Mouse (Mus musculus) kidney, postnatal 0 days (tissue): Measurements from ENCODE around the gene S100a2. TPM values are rescaled to one million over a fixed set of nuclear protein-coding genes. Genes with fewer than 3 reads are reported as not detected.

Experiments used
- ATAC-seq: fragments of 200-750 bp; cut with Nextera tagmentation; replicated peaks from 2 replicates; pipeline ENCODE4 v1.8.0; 2017; ENCODE audit warnings: low read depth, moderate number of reproducible peaks, moderate TSS enrichment, moderate library complexity; ENCODE audit not compliant: low FRiP score
- DNase-seq: peaks from one replicate; pipeline ENCODE4 v3.0.0-alpha.2; 2016; ENCODE audit warnings: low spot score
- H3K27ac ChIP-seq: fragments of 300-500 bp; sonication (generic); 2 replicates; pipeline ENCODE4 v1.5.1; 2014; ENCODE audit warnings: mild to moderate bottlenecking
- H3K27me3 ChIP-seq: fragments of 300-500 bp; sonication (generic); 2 replicates; pipeline ENCODE4 v1.6.1; 2014; ENCODE audit warnings: low read length, mixed read lengths; ENCODE audit not compliant: insufficient read depth
- H3K36me3 ChIP-seq: fragments of 300-500 bp; sonication (generic); 2 replicates; pipeline ENCODE4 v1.6.1; 2014; ENCODE audit warnings: low read length, mixed read lengths; ENCODE audit not compliant: insufficient read depth
- H3K4me1 ChIP-seq: fragments of 300-500 bp; sonication (generic); replicated peaks from 2 replicates; pipeline ENCODE4 v1.6.1; 2014; ENCODE audit warnings: antibody characterized with exemption, low read length, mixed read lengths; ENCODE audit not compliant: insufficient read depth
- H3K4me2 ChIP-seq: fragments of 300-500 bp; sonication (generic); 2 replicates; pipeline ENCODE4 v1.6.1; 2014; ENCODE audit warnings: mild to moderate bottlenecking, low read length, moderate library complexity, mixed read lengths
- H3K4me3 ChIP-seq: fragments of 300-500 bp; sonication (generic); replicated peaks from 2 replicates; pipeline ENCODE4 v1.5.1; 2014; ENCODE audit warnings: low read depth, low read length
- H3K9ac ChIP-seq: fragments of 300-500 bp; sonication (generic); 2 replicates; pipeline ENCODE4 v1.6.1; 2014; ENCODE audit warnings: low read depth, low read length
- H3K9me3 ChIP-seq: fragments of 300-500 bp; sonication (generic); replicated peaks from 2 replicates; pipeline ENCODE4 v1.6.1; 2016; ENCODE audit warnings: low read length, inconsistent platforms, mixed read lengths
- CTCF ChIP-seq: IDR thresholded peaks from 2 replicates; pipeline ENCODE4 v1.5.1; 2016; ENCODE audit warnings: antibody characterized with exemption, low read depth, mild to moderate bottlenecking, moderate library complexity
- WGBS: fragments of 180-500 bp; shearing (Covaris S2); extraction: QIAGEN DNeasy Blood & Tissue Kit; methylation state at CpG from one replicate; pipeline ENCODE4 v1.1.7; 2014; 5-methylcytosine and 5-hydroxymethylcytosine counted together
- polyA plus RNA-seq: library from polyadenylated mRNA; unstranded; fragments of >200 nt; fragmentation: Nextera tagmentation; extraction: Ambion mirVana; gene quantifications from 2 replicates; pipeline ENCODE4 v1.2.1, GENCODE M21; 2015

S100a2 gene
- polyA plus RNA-seq, 1 experiment from 2014 or later, result not detected

GRCm38 (mm10) chr3:90639511-90640154 is 49.6 kb downstream of the S100a2 start:
- ATAC-seq (no peak), DNase-seq (peak; percentile 10)
- Histone ChIP-seq H3K9ac (no peak overlapping the region), H3K4me1 (no peaks in the 10 kb centered on the region), H3K27me3 (no peaks in the 10 kb centered on the region), H3K4me3 (no peak overlapping the region), H3K36me3 (no peaks in the 10 kb centered on the region), H3K4me2 (no peak overlapping the region), H3K27ac (no peak overlapping the region), H3K9me3 (no peaks in the 10 kb centered on the region)
- TF ChIP-seq CTCF, result peak; percentile 68
- WGBS, result 59% methylated on average over 7 of the region's 7 CpGs

DNA sequence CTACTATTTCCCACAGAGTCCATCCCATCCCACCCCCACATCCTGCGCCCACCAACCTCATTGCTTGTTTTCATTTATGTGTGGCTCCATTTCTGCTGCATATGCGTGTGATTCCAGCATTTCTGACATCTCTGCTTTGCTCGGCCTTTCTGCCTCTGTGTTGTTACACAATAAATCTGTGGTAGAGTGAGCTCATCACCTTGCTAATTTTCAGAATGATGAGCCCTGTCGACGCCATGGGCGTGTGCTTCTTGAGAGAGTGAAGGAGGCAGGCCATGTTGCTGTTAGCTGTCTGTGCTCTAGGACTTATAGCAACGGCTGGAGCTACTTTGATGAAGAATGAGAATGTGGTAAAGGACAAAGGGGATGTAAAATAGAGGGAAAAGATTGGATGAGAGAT is 50.9 kb downstream of the S100a2 start:
- DNase-seq (no peak), ATAC-seq (no peak)
- Histone ChIP-seq H3K9ac (no peak overlapping the region), H3K36me3 (no peaks in the 10 kb centered on the region), H3K9me3 (no peaks in the 10 kb centered on the region), H3K4me3 (no peak overlapping the region), H3K4me1 (no peaks in the 10 kb centered on the region), H3K4me2 (no peak overlapping the region), H3K27me3 (no peaks in the 10 kb centered on the region), H3K27ac (no peak overlapping the region)
- no peak for TF ChIP-seq CTCF
- WGBS, result 77% methylated on average over 7 of the region's 7 CpGs

Other genes starting within 250 kb of the S100a2 start
- gene Slc27a3, start 200.3 kb upstream of the S100a2 start, polyA plus RNA-seq, result 15.1 and 16.1 TPM in 2 replicates
- gene Ints3, start 156.6 kb upstream of the S100a2 start, polyA plus RNA-seq, result 17.0 and 17.9 TPM in 2 replicates
- 16.7 and 17.1 TPM in 2 replicates for gene Npr1, start 124.4 kb upstream of the S100a2 start, polyA plus RNA-seq
- 118 and 134 TPM in 2 replicates for gene Ilf2, start 114.1 kb upstream of the S100a2 start, polyA plus RNA-seq
- gene Snapin, start 99.2 kb upstream of the S100a2 start, polyA plus RNA-seq, result 76.1 and 79.6 TPM in 2 replicates
- gene Chtop, start 80.7 kb upstream of the S100a2 start, polyA plus RNA-seq, result 122 and 126 TPM in 2 replicates
- gene S100a1, start 75.9 kb upstream of the S100a2 start, polyA plus RNA-seq, result 336 and 353 TPM in 2 replicates
- gene S100a13, start 75.8 kb upstream of the S100a2 start, polyA plus RNA-seq, result 72.2 and 78.5 TPM in 2 replicates
- gene S100a14, start 63.4 kb upstream of the S100a2 start, polyA plus RNA-seq, result 10.2 and 12.5 TPM in 2 replicates
- gene S100a16, start 53.0 kb upstream of the S100a2 start, polyA plus RNA-seq, result 242 and 252 TPM in 2 replicates
- gene S100a3, start 29.7 kb upstream of the S100a2 start, polyA plus RNA-seq, result 0.15 and 0.16 TPM in 2 replicates
- not detected in 2 replicates for gene Gm42674, start 11.7 kb downstream of the S100a2 start, polyA plus RNA-seq
- 11.5 and 18.3 TPM in 2 replicates for gene S100a4, start 13.5 kb downstream of the S100a2 start, polyA plus RNA-seq
- gene S100a5, start 18.3 kb downstream of the S100a2 start, polyA plus RNA-seq, result 0.77 and 1.4 TPM in 2 replicates
- gene S100a6, start 22.6 kb downstream of the S100a2 start, polyA plus RNA-seq, result 395 and 525 TPM in 2 replicates
- 0.14 TPM in 1 of 2 replicates, not detected in the other for gene S100a7a, start 63.8 kb downstream of the S100a2 start, polyA plus RNA-seq
- 65.2 and 69.2 TPM in 2 replicates for gene S100a8, start 78.7 kb downstream of the S100a2 start, polyA plus RNA-seq
- 42.4 and 42.6 TPM in 2 replicates for gene S100a9, start 105.5 kb downstream of the S100a2 start, polyA plus RNA-seq
- 0.07 TPM in 1 of 2 replicates, not detected in the other for gene Pglyrp4, start 136.7 kb downstream of the S100a2 start, polyA plus RNA-seq
- not detected in 2 replicates for gene Gm5849, start 187.6 kb downstream of the S100a2 start, polyA plus RNA-seq